Mouse (Mus musculus) liver, adult 2 months (tissue): ENCODE data around the gene Pex7. TPM values are rescaled to one million over a fixed set of nuclear protein-coding genes. Genes with fewer than 3 reads are reported as not detected.

Experiments
- DNase-seq: peaks from one replicate; pipeline ENCODE4 v3.0.0-alpha.2; 2011; ENCODE audit warnings: low read depth, low spot score; ENCODE audit errors: extremely low read depth
- H3K27ac ChIP-seq: fragments of 200-500 bp; replicated peaks from 2 replicates; pipeline ENCODE4 v1.5.1; 2012; ENCODE audit warnings: low read depth, mild to moderate bottlenecking, control low read depth, inconsistent platforms, low read length; ENCODE audit not compliant: insufficient read depth
- H3K27me3 ChIP-seq: fragments of 200-500 bp; 2 replicates; pipeline ENCODE4 v1.6.1; 2012; ENCODE audit warnings: mild to moderate bottlenecking, moderate library complexity, low read length, inconsistent platforms; ENCODE audit not compliant: control insufficient read depth, insufficient read depth
- H3K36me3 ChIP-seq: fragments of 200-500 bp; 2 replicates; pipeline ENCODE4 v1.6.1; 2012; ENCODE audit warnings: low read length, inconsistent platforms; ENCODE audit not compliant: control insufficient read depth, insufficient read depth
- H3K4me1 ChIP-seq: fragments of 200-500 bp; 2 replicates; pipeline ENCODE4 v1.6.1; 2011; ENCODE audit warnings: low read length; ENCODE audit not compliant: control insufficient read depth, insufficient read depth
- H3K4me3 ChIP-seq: fragments of 200-500 bp; 2 replicates; pipeline ENCODE4 v1.5.1; 2011; ENCODE audit warnings: low read depth, mild to moderate bottlenecking, control low read depth, low read length, moderate library complexity; ENCODE audit not compliant: insufficient read depth
- H3K79me2 ChIP-seq: fragments of 200-500 bp; 2 replicates; pipeline ENCODE4 v1.6.1; 2012; ENCODE audit warnings: inconsistent platforms, mild to moderate bottlenecking, low read length, moderate library complexity; ENCODE audit not compliant: control insufficient read depth, insufficient read depth
- H3K9ac ChIP-seq: fragments of 200-500 bp; 2 replicates; pipeline ENCODE4 v1.6.1; 2012; ENCODE audit warnings: low read depth, mild to moderate bottlenecking, control low read depth, inconsistent platforms, low read length
- CTCF ChIP-seq: fragments of 200-500 bp; IDR thresholded peaks from 2 replicates; pipeline ENCODE4 v1.5.1; 2011; ENCODE audit warnings: low read depth, low read length, control low read depth
- POLR2A ChIP-seq: fragments of 200-500 bp; IDR thresholded peaks from 2 replicates; pipeline ENCODE4 v1.6.1; 2011; ENCODE audit warnings: low read length, control low read depth; ENCODE audit not compliant: insufficient read depth; ENCODE audit errors: extremely low read depth
- WGBS: fragments of 180-500 bp; shearing (Covaris S2); methylation state at CpG from one replicate; pipeline ENCODE4 v1.1.7; 2018; 5-methylcytosine and 5-hydroxymethylcytosine counted together
- polyA plus RNA-seq: library from polyadenylated mRNA; depleted of rRNA; stranded (reverse); fragments of >200 nt; gene quantifications from 2 replicates; pipeline ENCODE4 v1.2.3, GENCODE M21; 2012
- total RNA-seq: library from RNA; depleted of rRNA; stranded (reverse); fragments of >200 nt; gene quantifications from 2 replicates; pipeline ENCODE4 v1.2.3, GENCODE M21; 2014

The Pex7 gene
- total and polyA plus RNA-seq, 2 experiments, result 114 to 118 TPM

DNA sequence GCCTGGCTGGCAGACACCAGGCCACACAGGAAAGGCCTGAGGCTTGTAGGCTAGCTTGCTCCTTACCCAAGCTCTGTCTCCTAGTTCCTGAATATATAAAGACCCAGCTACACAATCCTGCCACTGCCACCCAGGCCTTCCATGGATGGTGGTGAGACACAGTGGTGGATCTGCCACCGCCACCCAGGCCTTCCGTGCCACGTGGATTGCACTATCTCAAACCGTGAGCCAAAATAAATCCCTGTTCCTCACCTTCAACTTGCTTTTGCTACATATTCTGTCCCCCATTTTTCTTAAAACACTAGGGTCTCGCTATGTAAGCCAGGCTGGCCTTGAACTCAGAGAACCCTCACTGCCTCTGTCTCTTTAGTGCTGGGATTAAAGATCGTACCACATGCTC lies 73.3 kb downstream of the Pex7 start:
- H3K4me3 ChIP-seq, result no peak overlapping the region
- H3K27me3 ChIP-seq, result no peaks in the 10 kb centered on the region
- no peaks in the 10 kb centered on the region for H3K36me3 ChIP-seq
- TF ChIP-seq POLR2A (no peak), CTCF (no peak)
- no peak overlapping the region for H3K27ac ChIP-seq
- H3K79me2 ChIP-seq, result no peaks in the 10 kb centered on the region
- 95% methylated on average over 6 of the region's 6 CpGs for WGBS
- peaks cover 2% of the 10 kb centered on the region; the same call in 1 of the 2 replicates for H3K4me1 ChIP-seq
- no peak for DNase-seq
- H3K9ac ChIP-seq, result no peak overlapping the region

DNA sequence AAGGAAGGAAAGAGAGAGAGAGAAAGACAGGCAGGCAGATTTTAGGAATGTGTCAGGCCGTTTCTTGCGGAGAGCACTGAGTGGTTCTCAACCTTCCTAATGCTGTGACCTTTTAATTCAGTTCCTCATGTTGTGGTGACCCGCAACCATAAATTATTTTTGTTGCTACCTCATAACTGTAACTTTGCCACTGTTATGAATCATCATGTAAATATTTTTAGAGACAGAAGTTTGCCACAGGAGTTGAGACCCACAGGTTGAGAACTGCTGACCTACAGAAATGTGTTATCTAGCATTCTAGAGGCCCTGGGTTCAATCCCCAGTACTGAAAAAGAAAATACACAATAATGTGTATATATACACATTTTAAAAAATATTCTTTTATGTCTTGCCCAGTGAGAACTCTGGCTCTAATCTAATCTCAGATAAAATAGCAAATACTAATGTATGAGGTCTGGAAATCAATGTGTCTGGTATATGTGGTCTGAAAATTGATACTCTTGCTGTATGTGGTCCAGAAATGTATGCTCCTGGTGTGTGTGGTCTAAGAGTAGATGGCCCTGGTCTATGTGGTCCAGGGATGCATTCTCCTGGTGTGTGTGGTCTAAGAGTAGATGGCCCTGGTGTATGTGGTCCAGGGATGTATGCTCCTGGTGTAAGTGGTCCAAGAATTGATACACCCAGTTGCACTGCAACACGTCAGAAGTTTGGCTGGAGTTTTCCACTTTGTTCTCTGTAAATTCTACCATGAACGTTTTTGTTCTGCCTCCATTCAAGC lies 76.2 kb downstream of the Pex7 start:
- no peaks in the 10 kb centered on the region for H3K27me3 ChIP-seq
- no peak overlapping the region for H3K27ac ChIP-seq
- no peak overlapping the region for H3K4me3 ChIP-seq
- WGBS, result 83% methylated on average over 5 of the region's 5 CpGs
- TF ChIP-seq POLR2A (no peak), CTCF (no peak)
- H3K4me1 ChIP-seq, result no peaks in the 10 kb centered on the region
- DNase-seq, result no peak
- H3K36me3 ChIP-seq, result no peaks in the 10 kb centered on the region
- no peak overlapping the region for H3K9ac ChIP-seq
- no peaks in the 10 kb centered on the region for H3K79me2 ChIP-seq

DNA sequence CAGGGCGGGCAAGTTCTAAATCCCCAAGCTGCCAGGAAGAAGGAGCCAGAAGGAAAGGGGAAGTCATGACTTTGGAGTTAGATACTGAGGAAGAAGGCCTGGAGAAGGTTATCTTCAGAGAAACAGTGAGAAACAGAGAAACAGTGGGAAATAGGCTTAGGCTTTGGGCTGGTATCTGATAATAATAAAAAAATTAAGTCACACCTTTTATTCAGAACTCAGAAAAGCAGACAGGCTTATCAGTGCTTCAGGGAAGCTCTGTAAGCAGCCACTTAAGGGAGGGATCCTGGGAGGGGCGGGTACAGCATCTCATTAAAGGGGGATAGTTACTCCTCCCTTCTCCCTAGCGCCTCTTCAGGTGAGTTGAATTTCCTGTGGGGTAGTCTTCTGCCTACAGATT lies 86.5 kb downstream of the Pex7 start:
- no peak overlapping the region for H3K27ac ChIP-seq
- TF ChIP-seq CTCF (no peak), POLR2A (no peak)
- H3K4me3 ChIP-seq, result no peak overlapping the region
- peaks cover 8% of the 10 kb centered on the region; the same call in 1 of the 2 replicates for H3K27me3 ChIP-seq
- H3K79me2 ChIP-seq, result no peaks in the 10 kb centered on the region
- WGBS, result 77% methylated on average over 3 of the region's 3 CpGs
- H3K36me3 ChIP-seq, result no peaks in the 10 kb centered on the region
- no peak for DNase-seq
- H3K9ac ChIP-seq, result no peak overlapping the region
- peaks cover 4% of the 10 kb centered on the region for H3K4me1 ChIP-seq

DNA sequence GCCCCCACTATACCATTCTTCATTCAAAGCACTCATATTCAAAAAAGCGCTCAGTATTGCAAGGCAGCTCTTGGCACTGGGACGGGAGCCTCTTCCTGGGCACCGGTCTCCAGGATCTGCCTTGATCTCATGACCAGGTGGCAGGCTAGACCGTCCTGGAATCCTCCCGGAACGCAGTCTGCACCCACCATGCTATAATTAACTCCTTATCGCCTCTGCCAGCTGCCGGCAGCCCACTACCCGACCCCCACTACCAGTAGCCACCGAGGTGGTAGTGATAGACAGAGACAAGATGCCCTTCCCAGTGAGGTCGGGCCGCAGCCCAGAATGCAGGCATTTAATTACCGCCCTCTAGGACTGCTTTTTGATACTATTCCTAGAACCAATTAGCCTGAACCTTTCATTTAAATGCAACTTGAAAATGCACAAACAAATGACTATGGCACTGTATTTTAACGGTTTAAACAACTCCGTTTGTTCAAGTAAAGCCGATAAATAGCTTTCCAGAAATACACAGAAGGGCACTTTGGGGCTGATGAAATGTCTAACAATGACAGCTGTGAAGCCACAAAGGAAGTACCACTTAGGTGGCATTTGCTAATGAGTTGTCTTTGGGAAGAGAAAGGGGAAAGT lies 88.7 kb downstream of the Pex7 start:
- H3K4me3 ChIP-seq, result no peak overlapping the region
- H3K36me3 ChIP-seq, result no peaks in the 10 kb centered on the region
- H3K27me3 ChIP-seq, result peaks cover 8% of the 10 kb centered on the region; the same call in 1 of the 2 replicates
- no peak overlapping the region for H3K9ac ChIP-seq
- 57% methylated on average over 16 of the region's 16 CpGs for WGBS
- TF ChIP-seq CTCF (no peak), POLR2A (no peak)
- no peak for DNase-seq
- H3K4me1 ChIP-seq, result peaks cover 4% of the 10 kb centered on the region
- H3K27ac ChIP-seq, result no peak overlapping the region
- no peaks in the 10 kb centered on the region for H3K79me2 ChIP-seq

DNA sequence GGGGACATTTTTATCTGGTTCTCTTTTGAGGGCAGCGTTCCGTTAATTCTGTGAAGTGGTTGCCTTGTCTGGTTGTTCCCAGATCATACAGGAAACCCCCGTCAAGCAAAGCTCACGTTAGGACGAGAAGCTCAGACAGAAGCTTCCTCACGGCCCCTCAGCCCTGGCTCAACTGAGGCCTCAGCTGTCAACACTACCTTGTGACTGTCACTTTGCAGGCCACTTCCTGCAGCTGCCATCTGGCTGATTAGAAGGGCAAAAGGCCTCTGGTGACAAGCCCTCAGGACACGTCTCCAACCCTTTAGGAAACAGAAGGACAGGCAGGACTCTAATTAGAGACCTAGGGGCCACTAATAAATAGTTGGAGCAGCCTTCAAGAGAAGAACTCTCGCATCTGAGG lies 92.1 kb downstream of the Pex7 start:
- Histone ChIP-seq H3K27me3 (peaks cover 8% of the 10 kb centered on the region; the same call in 1 of the 2 replicates), H3K4me3 (no peak overlapping the region), H3K4me1 (peaks cover 4% of the 10 kb centered on the region), H3K36me3 (no peaks in the 10 kb centered on the region), H3K27ac (no peak overlapping the region), H3K79me2 (no peaks in the 10 kb centered on the region), H3K9ac (no peak overlapping the region)
- no peak for TF ChIP-seq POLR2A
- no peak for TF ChIP-seq CTCF
- DNase-seq, result no peak
- 64% methylated on average over 8 of the region's 8 CpGs for WGBS
